Mouse (Mus musculus) heart, postnatal 0 days (tissue): ENCODE measurements around the gene Ccdc65. TPM values are rescaled to one million over a fixed set of nuclear protein-coding genes. Genes with fewer than 3 reads are reported as not detected.

Experiments
- ATAC-seq: fragments of 200-750 bp; cut with Nextera tagmentation; 2 replicates; pipeline ENCODE4 v1.8.0; 2017; ENCODE audit warnings: low read depth, moderate number of reproducible peaks, moderate library complexity; ENCODE audit not compliant: insufficient read depth
- DNase-seq: peaks from one replicate; pipeline ENCODE4 v3.0.0-alpha.2; 2016; ENCODE audit warnings: low spot score
- H3K27ac ChIP-seq: fragments of 300-500 bp; sonication (generic); 2 replicates; pipeline ENCODE4 v1.5.1; 2014; ENCODE audit warnings: low read depth, mild to moderate bottlenecking
- H3K27me3 ChIP-seq: fragments of 300-500 bp; sonication (generic); 2 replicates; pipeline ENCODE4 v1.6.1; 2014; ENCODE audit warnings: low read length, mixed read lengths; ENCODE audit not compliant: control insufficient read depth, insufficient read depth
- H3K36me3 ChIP-seq: fragments of 300-500 bp; sonication (generic); replicated peaks from 2 replicates; pipeline ENCODE4 v1.6.1; 2014; ENCODE audit warnings: low read length, mixed read lengths; ENCODE audit not compliant: control insufficient read depth, insufficient read depth
- H3K4me1 ChIP-seq: fragments of 300-500 bp; sonication (generic); 2 replicates; pipeline ENCODE4 v1.6.1; 2014; ENCODE audit warnings: antibody characterized with exemption; ENCODE audit not compliant: control insufficient read depth, insufficient read depth
- H3K4me2 ChIP-seq: fragments of 300-500 bp; sonication (generic); 2 replicates; pipeline ENCODE4 v1.6.1; 2014; ENCODE audit warnings: low read depth, mild to moderate bottlenecking, low read length, moderate library complexity
- H3K4me3 ChIP-seq: fragments of 300-500 bp; sonication (generic); 2 replicates; pipeline ENCODE4 v1.5.1; 2014; ENCODE audit warnings: low read depth, low read length
- H3K9ac ChIP-seq: fragments of 300-500 bp; sonication (generic); replicated peaks from 2 replicates; pipeline ENCODE4 v1.6.1; 2014; ENCODE audit warnings: low read depth, low read length, mixed read lengths
- H3K9me3 ChIP-seq: fragments of 300-500 bp; sonication (generic); replicated peaks from 2 replicates; pipeline ENCODE4 v1.6.1; 2016; ENCODE audit warnings: low read length; ENCODE audit not compliant: control insufficient read depth
- CTCF ChIP-seq: IDR thresholded peaks from 2 replicates; pipeline ENCODE4 v1.5.1; 2016; ENCODE audit warnings: antibody characterized with exemption, control low read depth, low read depth
- EP300 ChIP-seq: IDR thresholded peaks from 2 replicates; pipeline ENCODE4 v1.6.1; 2016; ENCODE audit warnings: antibody characterized with exemption, low read depth
- WGBS: fragments of 180-500 bp; shearing (Covaris S2); extraction: QIAGEN DNeasy Blood & Tissue Kit; methylation state at CpG from one replicate; pipeline ENCODE4 v1.1.7; 2014; 5-methylcytosine and 5-hydroxymethylcytosine counted together
- polyA plus RNA-seq: library from polyadenylated mRNA; unstranded; fragments of >200 nt; fragmentation: Nextera tagmentation; extraction: Ambion mirVana; gene quantifications from 2 replicates; pipeline ENCODE4 v1.2.1, GENCODE M21; 2015
- total RNA-seq: library from RNA; depleted of rRNA; stranded (reverse); fragments of >200 nt; gene quantifications from 2 replicates; pipeline ENCODE4 v1.2.3, GENCODE M21; 2014; ENCODE audit warnings: low replicate concordance

Gene Ccdc65
- total and polyA plus RNA-seq, 2 experiments from 2014 or later, result 0.25 TPM; not detected in 1

GRCm38 (mm10) chr15:98732006-98732531, 24.1 kb downstream of the Ccdc65 start:
- 68% methylated on average over 8 of the region's 8 CpGs for WGBS
- TF ChIP-seq CTCF (no peak), EP300 (no peak)
- H3K9ac ChIP-seq, result no peak overlapping the region
- DNase-seq, result no peak
- no peak for ATAC-seq
- no peak overlapping the region for H3K4me3 ChIP-seq
- peaks cover 9% of the 10 kb centered on the region for H3K4me1 ChIP-seq
- H3K4me2 ChIP-seq, result no peak overlapping the region
- no peak overlapping the region for H3K27ac ChIP-seq
- no peaks in the 10 kb centered on the region for H3K27me3 ChIP-seq
- no peaks in the 10 kb centered on the region for H3K9me3 ChIP-seq
- peaks cover 13% of the 10 kb centered on the region for H3K36me3 ChIP-seq

- Histone ChIP-seq H3K4me1 (0 out of 2 replicates have a peak, but pooled peaks cover 2% of the 10 kb centered on the region), H3K9me3 (no peaks in the 10 kb centered on the region), H3K27me3 (no peaks in the 10 kb centered on the region), H3K9ac (no peak overlapping the region), H3K27ac (no peak overlapping the region), H3K36me3 (peaks cover 20% of the 10 kb centered on the region), H3K4me2 (no peak overlapping the region), H3K4me3 (no peak overlapping the region)
- no peak for TF ChIP-seq CTCF
- no peak for TF ChIP-seq EP300
- WGBS, result 34% methylated on average over 6 of the region's 6 CpGs
- DNase-seq (no peak), ATAC-seq (no peak)
Observed at GRCm38 (mm10) chr15:98733370-98733769, 25.4 kb downstream of the Ccdc65 start.

DNA sequence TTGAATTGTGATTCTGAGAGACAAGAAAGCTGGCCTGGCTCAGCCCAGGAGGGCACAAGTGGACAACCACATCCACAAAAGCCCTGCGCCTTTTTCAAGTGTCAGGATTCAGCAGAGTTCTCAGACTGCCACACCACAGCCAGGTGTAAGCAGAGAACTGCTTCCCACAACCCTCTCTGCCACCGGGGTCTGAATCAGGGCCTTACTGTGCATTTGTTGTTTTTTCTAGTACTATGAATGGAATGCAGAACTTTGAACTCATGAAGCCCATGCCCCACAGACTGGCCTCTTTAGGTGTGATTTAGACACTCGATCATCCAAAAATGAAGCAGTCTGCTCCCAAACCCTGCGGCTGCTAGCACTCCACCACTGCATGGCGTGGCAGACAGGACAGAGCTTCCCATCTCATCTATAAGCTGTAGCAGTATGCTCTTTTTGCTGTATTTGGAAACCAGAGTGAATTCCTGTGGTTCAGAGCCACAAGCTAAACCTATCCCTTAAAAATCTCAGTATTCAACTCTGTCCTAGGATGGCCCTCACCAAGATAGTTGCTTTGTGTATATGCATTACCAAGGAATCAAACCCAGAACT, 26.1 kb downstream of the Ccdc65 start:
- no peak for TF ChIP-seq EP300
- TF ChIP-seq CTCF, result no peak
- Histone ChIP-seq H3K4me2 (no peak overlapping the region), H3K36me3 (peaks cover 27% of the 10 kb centered on the region), H3K27me3 (no peaks in the 10 kb centered on the region), H3K9ac (no peak overlapping the region), H3K27ac (no peak overlapping the region), H3K4me3 (no peak overlapping the region), H3K9me3 (no peaks in the 10 kb centered on the region), H3K4me1 (no peaks in the 10 kb centered on the region)
- DNase-seq (no peak), ATAC-seq (no peak)
- WGBS, result 77% methylated on average over 5 of the region's 5 CpGs

DNA sequence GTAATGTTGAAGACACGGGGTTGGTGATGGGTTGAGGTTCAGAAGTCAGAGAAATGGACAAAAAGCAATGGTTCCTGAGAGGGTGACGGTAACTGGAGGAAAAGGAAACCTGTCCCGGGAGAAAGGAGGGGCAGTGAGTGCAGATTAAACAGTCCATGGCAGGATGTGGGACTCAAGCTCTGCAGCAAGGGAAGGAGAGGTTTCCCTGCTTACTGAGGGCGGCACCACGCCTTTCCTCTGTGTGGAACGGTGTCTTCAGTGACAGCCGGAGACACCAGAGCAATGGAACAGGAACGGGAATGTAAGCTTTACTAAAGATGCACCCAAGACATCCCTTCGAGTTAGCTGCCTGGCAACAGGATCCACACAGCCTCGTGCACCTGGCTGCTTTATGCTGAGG, 28.5 kb downstream of the Ccdc65 start:
- Histone ChIP-seq H3K4me3 (no peak overlapping the region), H3K9me3 (no peaks in the 10 kb centered on the region), H3K36me3 (peaks cover 51% of the 10 kb centered on the region), H3K4me2 (no peak overlapping the region), H3K9ac (no peak overlapping the region), H3K27ac (no peak overlapping the region), H3K4me1 (no peaks in the 10 kb centered on the region), H3K27me3 (no peaks in the 10 kb centered on the region)
- DNase-seq, result no peak
- WGBS, result 76% methylated on average over 10 of the region's 10 CpGs
- no peak for TF ChIP-seq EP300
- TF ChIP-seq CTCF, result no peak
- ATAC-seq, result no peak

GRCm38 (mm10) chr15:98737881-98738280, 29.9 kb downstream of the Ccdc65 start:
- ATAC-seq, result no peak

GRCm38 (mm10) chr15:98738796-98739195, 30.8 kb downstream of the Ccdc65 start:
- Histone ChIP-seq H3K36me3 (peaks cover 58% of the 10 kb centered on the region), H3K4me1 (no peaks in the 10 kb centered on the region), H3K9me3 (no peaks in the 10 kb centered on the region), H3K9ac (no peak overlapping the region), H3K4me2 (no peak overlapping the region), H3K4me3 (no peak overlapping the region), H3K27me3 (no peaks in the 10 kb centered on the region), H3K27ac (no peak overlapping the region)
- ATAC-seq (no peak), DNase-seq (no peak)
- 74% methylated on average over 4 of the region's 4 CpGs for WGBS
- TF ChIP-seq EP300 (no peak), CTCF (no peak)

More at GRCm38 (mm10) chr15:98737881-98738280, 29.9 kb downstream of the Ccdc65 start:
- H3K27ac ChIP-seq, result no peak overlapping the region
- TF ChIP-seq CTCF, result peak; percentile 52
- no peak for TF ChIP-seq EP300
- H3K9me3 ChIP-seq, result no peaks in the 10 kb centered on the region
- H3K36me3 ChIP-seq, result peaks cover 58% of the 10 kb centered on the region
- no peaks in the 10 kb centered on the region for H3K27me3 ChIP-seq
- no peak overlapping the region for H3K4me2 ChIP-seq
- no peaks in the 10 kb centered on the region for H3K4me1 ChIP-seq
- no peak overlapping the region for H3K9ac ChIP-seq
- H3K4me3 ChIP-seq, result no peak overlapping the region
- DNase-seq, result no peak
